Comparison of ENCODE assay signal across 8 mouse cellular contexts in the genomic region with DNA sequence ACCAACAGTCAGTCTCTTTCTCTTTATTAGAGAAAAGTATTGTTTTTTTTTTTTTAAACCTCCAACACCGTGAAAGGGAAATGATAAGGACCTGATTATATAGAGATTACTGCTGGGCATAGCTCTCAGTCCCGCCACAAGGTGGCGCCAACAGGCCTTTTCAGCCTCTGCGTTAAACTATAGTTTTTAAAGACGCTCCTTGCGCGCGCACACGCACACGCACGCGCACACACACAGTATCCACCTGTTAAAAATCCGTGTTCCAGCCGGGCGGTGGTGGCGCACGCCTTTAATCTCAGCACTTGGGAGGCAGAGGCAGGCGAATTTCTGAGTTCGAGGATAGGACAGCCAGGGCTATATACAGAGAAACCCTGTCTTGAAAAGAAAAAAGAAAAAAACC. TPM values are rescaled to one million over a fixed set of nuclear protein-coding genes. Genes with fewer than 3 reads are reported as not detected.
DNase-seq lines count a peak whose midpoint lies in the region; ATAC-seq and TF ChIP-seq lines count a peak whose summit lies in the region.

No protein-coding gene starts in this region.

- H3K9me3 ChIP-seq in heart, embryonic 12.5 days (replicated peaks), result no peaks in the 10 kb centered on the region
- peaks cover 4% of the 10 kb centered on the region; the same call in 1 of the 2 replicates for H3K9me3 ChIP-seq in kidney, embryonic 16.5 days (ENCODE audit: low read length)

- H3K4me2 ChIP-seq in heart, embryonic 12.5 days, result peak overlapping the region; percentile 61
- H3K4me2 ChIP-seq in kidney, embryonic 16.5 days (replicated peaks; ENCODE audit: low read depth, low read length), result peak overlapping the region; percentile 43
- H3K4me2 ChIP-seq in myocyte (ENCODE audit: low read depth), result peak overlapping the region; percentile 34

- TF ChIP-seq CTCF in liver, adult 2 months (IDR thresholded peaks at IDR 0.05; ENCODE audit: low read depth, low read length), result peak; percentile 91

- H3K27me3 ChIP-seq in heart, embryonic 12.5 days (replicated peaks), result no peaks in the 10 kb centered on the region
- no peaks in the 10 kb centered on the region for H3K27me3 ChIP-seq in kidney, embryonic 16.5 days (ENCODE audit: insufficient read depth, low read length)
- H3K27me3 ChIP-seq in liver, adult 2 months (ENCODE audit: control insufficient read depth, insufficient read depth, low read length), result no peaks in the 10 kb centered on the region
- no peaks in the 10 kb centered on the region for H3K27me3 ChIP-seq in myocyte (ENCODE audit: control insufficient read depth, insufficient read depth, insufficient read length)

- no peaks in the 10 kb centered on the region for H3K36me3 ChIP-seq in heart, embryonic 12.5 days
- H3K36me3 ChIP-seq in kidney, embryonic 16.5 days (ENCODE audit: insufficient read depth, low read length), result no peaks in the 10 kb centered on the region
- H3K36me3 ChIP-seq in liver, adult 2 months (ENCODE audit: control insufficient read depth, insufficient read depth, low read length), result no peaks in the 10 kb centered on the region
- no peaks in the 10 kb centered on the region for H3K36me3 ChIP-seq in myocyte (ENCODE audit: control insufficient read depth, insufficient read depth)

- WGBS in heart, embryonic 12.5 days, result 14% methylated on average over 19 of the region's 19 CpGs
- 11% methylated on average over 19 of the region's 19 CpGs for WGBS in kidney, embryonic 16.5 days
- WGBS in liver, adult 2 months, result 7% methylated on average over 19 of the region's 19 CpGs

- H3K79me2 ChIP-seq in liver, adult 2 months (ENCODE audit: control insufficient read depth, insufficient read depth, low read length), result no peaks in the 10 kb centered on the region
- H3K79me2 ChIP-seq in myocyte (ENCODE audit: control insufficient read depth, insufficient read depth), result no peaks in the 10 kb centered on the region

- 0 out of 2 replicates have a peak, but pooled peaks have one; percentile 59 for ATAC-seq in erythroid progenitor cell, adult 5-6 weeks (replicated peaks; ENCODE audit: low FRiP score, poor library complexity, severe bottlenecking)
- ATAC-seq in heart, embryonic 12.5 days (ENCODE audit: insufficient number of reproducible peaks, low FRiP score), result no peak
- ATAC-seq in kidney, embryonic 16.5 days (ENCODE audit: low FRiP score, low TSS enrichment), result peak; percentile 66; the same call in 1 of the 2 replicates

- no peak overlapping the region for H3K9ac ChIP-seq in heart, embryonic 12.5 days
- no peak overlapping the region for H3K9ac ChIP-seq in kidney, embryonic 16.5 days (replicated peaks; ENCODE audit: low read length)
- no peak overlapping the region for H3K9ac ChIP-seq in liver, adult 2 months (ENCODE audit: low read depth, low read length)

- no peak for TF ChIP-seq POLR2A in liver, adult 2 months (IDR thresholded peaks at IDR 0.05; ENCODE audit: extremely low read depth, insufficient read depth, low read length)
- no peak for TF ChIP-seq POLR2A in myocyte (IDR thresholded peaks at IDR 0.05; ENCODE audit: insufficient read length, low read depth)

- DNase-seq in CD4-positive helper T cell, adult 2 months (ENCODE audit: low read depth, low spot score), result peak; percentile 76
- peak; percentile 30 for DNase-seq in brain, embryonic 18.5 days (ENCODE audit: low read depth, low spot score)
- DNase-seq in liver, adult 2 months (ENCODE audit: extremely low read depth, low read depth, low spot score), result peak; percentile 53
- DNase-seq in spleen, postnatal 4 days (ENCODE audit: low spot score in 2 of 2), result peak; percentile 61 to 82

- no peaks in the 10 kb centered on the region for H3K4me1 ChIP-seq in heart, embryonic 12.5 days (replicated peaks)
- no peaks in the 10 kb centered on the region for H3K4me1 ChIP-seq in kidney, embryonic 16.5 days (ENCODE audit: insufficient read depth, low read length)
- H3K4me1 ChIP-seq in liver, adult 2 months (ENCODE audit: control insufficient read depth, insufficient read depth, low read length), result no peaks in the 10 kb centered on the region

- H3K4me3 ChIP-seq in heart, embryonic 12.5 days, result peak overlapping the region; percentile 25
- 0 out of 2 replicates have a peak overlapping the region, but pooled peaks have one; percentile 15 for H3K4me3 ChIP-seq in kidney, embryonic 16.5 days (ENCODE audit: low read length)
- H3K4me3 ChIP-seq in liver, adult 2 months (ENCODE audit: insufficient read depth, low read depth, low read length), result no peak overlapping the region
- no peak overlapping the region for H3K4me3 ChIP-seq in myocyte

- H3ac ChIP-seq in myocyte (ENCODE audit: control insufficient read depth, insufficient read length), result no peak overlapping the region

- no peak overlapping the region for H3K27ac ChIP-seq in heart, embryonic 12.5 days (ENCODE audit: poor library complexity, severe bottlenecking)
- H3K27ac ChIP-seq in kidney, embryonic 16.5 days (ENCODE audit: low read length), result no peak overlapping the region
- H3K27ac ChIP-seq in liver, adult 2 months (replicated peaks; ENCODE audit: insufficient read depth, low read depth, low read length), result no peak overlapping the region

TF ChIP-seq in myocyte, 11 proteins besides CTCF, POLR2A, EP300 and RAD21:
- TF ChIP-seq E2F4 (IDR thresholded peaks at IDR 0.05; ENCODE audit: insufficient read depth) (peak; percentile 45), TCF3 (IDR thresholded peaks at IDR 0.05; ENCODE audit: insufficient read length, low read depth) (no peak)

RNA-seq across cellular contexts. Expression of a gene that starts 31.1 kb away (rescaled TPM):
- not detected in 2 replicates for total RNA-seq in erythroid progenitor cell, adult 5-6 weeks (2015; ENCODE audit: low replicate concordance)
- total RNA-seq in erythroid progenitor cell, adult 5-6 weeks (2017; ENCODE audit: low replicate concordance), result 0.77 TPM in 1 of 2 replicates, not detected in the other
- 21.0 and 23.2 TPM in 2 replicates for polyA plus RNA-seq in heart, embryonic 12.5 days (2016; fragmentation: Nextera tagmentation; extraction: Ambion mirVana)
- 13.4 and 13.6 TPM in 2 replicates for polyA plus RNA-seq in kidney, embryonic 16.5 days (2015; fragmentation: Nextera tagmentation; extraction: Ambion mirVana)
- 7.1 and 7.5 TPM in 2 replicates for total RNA-seq in liver, adult 2 months (2014; rRNA removed)
- 5.0 and 5.3 TPM in 2 replicates for polyA plus RNA-seq in liver, adult 2 months (2012; rRNA removed)
- 2.9 TPM for polyA plus RNA-seq in myocyte (2012; fragmentation: generic; extraction: Trizol)

Comparison
In these comparisons a context has a peak if more than half of its experiments do, and no peak if none do; other contexts are left out.
1. H3K4me3 ChIP-seq: peak in heart, embryonic 12.5 days (single experiment) and kidney, embryonic 16.5 days (single experiment); none in liver, adult 2 months (single experiment) and myocyte (single experiment).
2. Peak in every context shown above with its lines, with median percentiles within 50 percentile points of each other: DNase-seq and H3K4me2 ChIP-seq.